Mouse (Mus musculus): ENCODE data around the gene Vezf1. TPM values are rescaled to one million over a fixed set of nuclear protein-coding genes. Genes with fewer than 3 reads are reported as not detected.

The Vezf1 gene
- polyA plus RNA-seq, 1 experiment: 18.5 TPM

DNA sequence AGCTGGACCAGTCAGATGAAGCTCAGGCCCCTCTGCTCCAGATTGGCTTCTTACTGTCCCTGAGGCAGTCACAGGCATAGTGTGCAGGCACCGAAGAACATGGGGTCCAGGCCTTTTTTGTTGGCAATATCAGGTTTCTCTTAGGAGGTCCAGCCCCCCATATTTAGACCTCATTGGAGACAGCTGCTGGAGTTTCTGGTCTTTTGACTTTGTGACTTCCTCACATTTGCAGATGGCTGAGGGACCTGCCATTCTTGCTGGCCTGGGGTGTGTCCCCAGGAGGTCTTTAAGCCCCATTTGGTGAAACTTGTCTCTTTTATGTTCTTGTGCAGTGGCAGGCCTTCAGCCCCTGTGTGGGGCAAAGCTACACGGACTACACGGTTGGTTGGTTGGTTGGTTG is 61.2 kb downstream of the Vezf1 start:
- TF ChIP-seq CTCF (IDR thresholded peaks at IDR 0.05; ENCODE audit: extremely low read depth, insufficient read depth, low read length) (no peak), POLR2A (IDR thresholded peaks at IDR 0.05; ENCODE audit: extremely low read depth, insufficient read depth, low read length) (no peak)
- H3K4me1 ChIP-seq (ENCODE audit: control insufficient read depth, insufficient read depth, low read length): no peaks in the 10 kb centered on the region
- H3K4me3 ChIP-seq (ENCODE audit: insufficient read depth, low read length): no peak overlapping the region
- H3K27ac ChIP-seq (ENCODE audit: insufficient read depth, low read length): no peak overlapping the region

DNA sequence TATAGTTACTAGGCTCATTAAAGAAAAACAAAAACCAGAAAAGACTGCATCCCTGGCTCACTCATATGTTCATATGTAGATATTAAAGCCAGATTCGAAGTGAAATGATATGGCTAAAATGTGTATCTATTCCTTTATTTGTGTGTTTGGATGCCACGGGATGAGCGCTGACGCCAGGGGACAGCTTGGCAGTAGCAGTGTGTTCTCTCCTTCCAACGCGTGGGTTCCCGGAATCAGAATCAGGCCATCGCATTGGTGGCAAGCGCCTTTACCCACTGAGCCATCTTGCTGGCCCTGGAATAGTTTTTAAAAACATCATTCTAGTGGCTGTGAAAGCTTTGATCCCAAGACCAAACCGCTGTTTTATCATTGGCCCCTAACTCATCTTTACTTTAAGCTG is 61.9 kb downstream of the Vezf1 start:
- Histone ChIP-seq H3K27ac (ENCODE audit: insufficient read depth, low read length) (peak overlapping the region; percentile 53; the same call in 1 of the 2 replicates), H3K4me1 (ENCODE audit: control insufficient read depth, insufficient read depth, low read length) (no peaks in the 10 kb centered on the region), H3K4me3 (ENCODE audit: insufficient read depth, low read length) (no peak overlapping the region)
- TF ChIP-seq POLR2A (IDR thresholded peaks at IDR 0.05; ENCODE audit: extremely low read depth, insufficient read depth, low read length) (no peak), CTCF (IDR thresholded peaks at IDR 0.05; ENCODE audit: extremely low read depth, insufficient read depth, low read length) (no peak)

DNA sequence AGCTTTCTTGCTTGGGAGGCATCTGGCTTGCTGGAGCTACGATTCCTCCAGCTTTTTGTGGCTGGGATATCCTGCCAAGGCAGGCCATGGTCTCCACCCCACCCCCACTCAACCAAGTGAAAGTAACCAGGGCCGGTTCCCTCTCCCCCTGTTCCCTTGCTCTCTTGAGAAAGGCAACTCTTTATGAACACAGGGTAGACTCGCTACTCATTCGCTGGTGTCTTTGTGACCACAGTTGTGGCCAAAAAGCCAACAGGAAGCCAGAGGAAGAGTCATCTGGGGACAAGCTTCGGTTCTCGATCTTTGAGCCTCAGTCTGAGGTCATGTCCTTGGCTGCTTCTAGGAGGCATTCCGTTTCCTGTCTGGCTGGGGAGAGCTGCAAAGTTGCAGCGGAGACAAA is 63.8 kb downstream of the Vezf1 start:
- H3K4me1 ChIP-seq (ENCODE audit: control insufficient read depth, insufficient read depth, low read length): no peaks in the 10 kb centered on the region
- 0 out of 2 replicates have a peak overlapping the region, but pooled peaks have one; percentile 61 for H3K27ac ChIP-seq (ENCODE audit: insufficient read depth, low read length)
- TF ChIP-seq CTCF (IDR thresholded peaks at IDR 0.05; ENCODE audit: extremely low read depth, insufficient read depth, low read length) (no peak), POLR2A (IDR thresholded peaks at IDR 0.05; ENCODE audit: extremely low read depth, insufficient read depth, low read length) (no peak)
- H3K4me3 ChIP-seq (ENCODE audit: insufficient read depth, low read length): no peak overlapping the region

Other genes starting within 250 kb of the Vezf1 start
- 0.72 and 2.4 TPM in 2 replicates for gene Lpo, start 240.0 kb upstream of the Vezf1 start, polyA plus RNA-seq (2012; rRNA removed)
- 9.8 and 11.8 TPM in 2 replicates for gene Mks1, start 215.1 kb upstream of the Vezf1 start, polyA plus RNA-seq (2012; rRNA removed)
- gene Epx, start 192.7 kb upstream of the Vezf1 start, polyA plus RNA-seq (2012; rRNA removed): 0.53 and 0.90 TPM in 2 replicates
- gene Olfr462, start 176.0 kb upstream of the Vezf1 start, polyA plus RNA-seq (2012; rRNA removed): not detected in 2 replicates
- 0.04 TPM in 1 of 2 replicates, not detected in the other for gene Olfr463, start 170.9 kb upstream of the Vezf1 start, polyA plus RNA-seq (2012; rRNA removed)
- gene Olfr464, start 147.3 kb upstream of the Vezf1 start, polyA plus RNA-seq (2012; rRNA removed): 2.1 and 3.1 TPM in 2 replicates
- gene Dynll2, start 80.7 kb upstream of the Vezf1 start, polyA plus RNA-seq (2012; rRNA removed): 396 and 411 TPM in 2 replicates
- gene Srsf1, start 20.9 kb upstream of the Vezf1 start, polyA plus RNA-seq (2012; rRNA removed): 229 and 247 TPM in 2 replicates
- gene Cuedc1, start 29.8 kb downstream of the Vezf1 start, polyA plus RNA-seq (2012; rRNA removed): 22.3 and 23.9 TPM in 2 replicates
- gene Mrps23, start 136.1 kb downstream of the Vezf1 start, polyA plus RNA-seq (2012; rRNA removed): 68.8 and 69.7 TPM in 2 replicates
- gene Ccdc182, start 225.8 kb downstream of the Vezf1 start, polyA plus RNA-seq (2012; rRNA removed): not detected in 2 replicates